Mouse (Mus musculus) olfactory bulb, adult 2 months (tissue): ENCODE results near the gene Prkcb. TPM values are rescaled to one million over a fixed set of nuclear protein-coding genes. Genes with fewer than 3 reads are reported as not detected.

Experiments used
- H3K27ac ChIP-seq: fragments of 200-500 bp; 2 replicates; pipeline ENCODE4 v1.5.1; 2012; ENCODE audit warnings: low read depth, low read length; ENCODE audit not compliant: insufficient read depth
- H3K4me1 ChIP-seq: fragments of 200-500 bp; 2 replicates; pipeline ENCODE4 v1.6.1; 2012; ENCODE audit warnings: low read length; ENCODE audit not compliant: control insufficient read depth, insufficient read depth
- H3K4me3 ChIP-seq: fragments of 200-500 bp; 2 replicates; pipeline ENCODE4 v1.5.1; 2012; ENCODE audit warnings: mild to moderate bottlenecking, low read depth, low read length, moderate library complexity; ENCODE audit not compliant: insufficient read depth
- CTCF ChIP-seq: fragments of 200-500 bp; IDR thresholded peaks from 2 replicates; pipeline ENCODE4 v1.5.1; 2012; ENCODE audit warnings: low read depth, mild to moderate bottlenecking, low read length, moderate library complexity; ENCODE audit not compliant: insufficient read depth
- POLR2A ChIP-seq: fragments of 200-500 bp; IDR thresholded peaks from 2 replicates; pipeline ENCODE4 v1.6.1; 2012; ENCODE audit warnings: mild to moderate bottlenecking, low read depth, low read length, moderate library complexity; ENCODE audit not compliant: insufficient read depth
- WGBS: fragments of 180-500 bp; shearing (Covaris S2); methylation state at CpG from one replicate; pipeline ENCODE4 v1.1.7; 2018; 5-methylcytosine and 5-hydroxymethylcytosine counted together
- polyA plus RNA-seq: library from polyadenylated mRNA; stranded (reverse); fragments of >200 nt; gene quantifications from 2 replicates; pipeline ENCODE4 v1.2.4, GENCODE M21; 2012; ENCODE audit warnings: low replicate concordance; ENCODE audit not compliant: missing spikeins, insufficient read depth, insufficient read length

Gene Prkcb
- polyA plus RNA-seq, 1 experiment, result 694 TPM

DNA sequence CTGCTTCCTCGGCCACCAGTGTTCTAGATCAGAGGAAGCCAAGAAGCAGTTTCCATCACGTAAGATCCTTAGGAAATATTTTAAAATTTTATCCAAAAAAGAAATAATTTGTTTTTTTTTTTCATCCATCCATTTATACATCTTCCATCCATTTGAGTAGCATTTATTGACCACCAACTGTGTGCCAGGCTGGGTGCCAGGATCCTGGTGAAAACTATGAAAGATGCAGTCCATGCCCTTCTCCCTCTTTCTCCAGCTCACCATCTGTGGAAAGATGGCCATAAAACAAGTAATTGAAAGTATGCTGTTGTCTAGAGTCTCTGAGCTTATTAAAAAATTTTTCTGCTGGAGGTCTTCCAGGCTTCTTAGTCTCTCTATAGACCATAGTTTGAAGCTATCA, 341.8 kb downstream of the Prkcb start:
- no peaks in the 10 kb centered on the region; the same call in 1 of the 2 replicates for H3K4me1 ChIP-seq
- TF ChIP-seq CTCF (no peak), POLR2A (no peak)
- 62% methylated on average over 2 of the region's 2 CpGs for WGBS

DNA sequence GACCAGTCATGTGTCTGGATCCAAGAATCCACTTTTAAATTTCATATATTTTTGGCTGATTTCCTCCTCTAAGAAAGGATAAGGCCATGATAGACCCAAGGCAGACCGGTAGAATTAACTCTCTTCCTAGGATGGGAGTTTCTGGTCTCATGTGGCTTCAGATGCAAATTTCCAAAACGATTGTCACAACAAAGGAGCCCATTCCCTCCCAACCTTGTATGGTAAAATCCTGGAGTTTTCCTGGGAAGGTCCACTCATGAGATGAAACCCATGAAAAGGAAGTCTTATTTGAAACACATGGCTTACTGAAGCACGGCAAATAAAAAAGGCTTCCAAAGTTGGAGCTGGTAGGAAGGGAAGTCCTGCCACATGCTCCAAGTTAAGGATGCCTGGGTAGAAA, 342.6 kb downstream of the Prkcb start:
- WGBS, result 72% methylated on average over 3 of the region's 3 CpGs
- TF ChIP-seq CTCF, result no peak
- no peak for TF ChIP-seq POLR2A
- Histone ChIP-seq H3K4me1 (no peaks in the 10 kb centered on the region; the same call in 1 of the 2 replicates), H3K27ac (no peak overlapping the region), H3K4me3 (no peak overlapping the region)

More for the DNA sequence above, 341.8 kb downstream of the Prkcb start:
- H3K27ac ChIP-seq, result no peak overlapping the region
- no peak overlapping the region for H3K4me3 ChIP-seq

DNA sequence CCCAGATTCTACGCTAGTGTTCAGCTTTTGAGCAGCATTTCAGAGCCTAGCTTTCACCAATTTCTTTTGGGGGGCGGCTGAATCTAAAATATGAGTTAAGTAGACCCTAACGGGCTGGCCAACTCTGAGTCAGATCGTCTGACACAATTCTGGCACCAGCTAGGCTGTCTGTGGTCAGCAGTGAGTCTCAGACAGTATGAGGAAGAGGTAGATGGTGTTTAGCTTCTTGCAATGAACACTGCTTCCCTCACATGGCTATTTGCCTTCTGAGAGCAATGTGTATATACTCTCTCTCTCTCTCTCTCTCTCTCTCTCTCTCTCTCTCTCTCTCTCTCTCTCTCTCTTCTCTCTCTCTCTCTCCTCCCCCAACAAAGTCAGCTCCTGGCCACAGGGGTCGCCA, 344.4 kb downstream of the Prkcb start:
- WGBS, result 81% methylated on average over 5 of the region's 5 CpGs
- TF ChIP-seq POLR2A (no peak), CTCF (no peak)
- no peaks in the 10 kb centered on the region for H3K4me1 ChIP-seq
- no peak overlapping the region for H3K27ac ChIP-seq
- H3K4me3 ChIP-seq, result no peak overlapping the region

DNA sequence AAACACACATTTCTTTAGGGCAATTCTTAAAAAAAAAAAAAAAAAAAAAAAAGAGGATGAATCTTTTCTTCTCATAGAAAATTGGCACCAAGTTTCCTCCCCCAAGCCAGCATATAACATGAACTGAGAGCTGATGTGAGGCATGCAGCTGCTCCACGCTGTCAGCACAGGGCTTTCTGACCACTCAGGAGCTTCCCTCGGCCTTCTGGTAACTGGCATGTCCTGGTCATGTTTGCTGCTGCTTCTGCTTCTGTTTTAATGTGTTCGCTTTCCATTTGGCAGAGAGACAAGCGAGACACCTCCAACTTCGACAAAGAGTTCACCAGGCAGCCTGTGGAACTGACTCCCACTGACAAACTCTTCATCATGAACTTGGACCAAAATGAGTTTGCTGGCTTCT, 344.9 kb downstream of the Prkcb start:
- no peak for TF ChIP-seq POLR2A
- TF ChIP-seq CTCF, result no peak
- Histone ChIP-seq H3K4me3 (no peak overlapping the region), H3K4me1 (no peaks in the 10 kb centered on the region), H3K27ac (no peak overlapping the region)
- WGBS, result 88% methylated on average over 5 of the region's 5 CpGs

DNA sequence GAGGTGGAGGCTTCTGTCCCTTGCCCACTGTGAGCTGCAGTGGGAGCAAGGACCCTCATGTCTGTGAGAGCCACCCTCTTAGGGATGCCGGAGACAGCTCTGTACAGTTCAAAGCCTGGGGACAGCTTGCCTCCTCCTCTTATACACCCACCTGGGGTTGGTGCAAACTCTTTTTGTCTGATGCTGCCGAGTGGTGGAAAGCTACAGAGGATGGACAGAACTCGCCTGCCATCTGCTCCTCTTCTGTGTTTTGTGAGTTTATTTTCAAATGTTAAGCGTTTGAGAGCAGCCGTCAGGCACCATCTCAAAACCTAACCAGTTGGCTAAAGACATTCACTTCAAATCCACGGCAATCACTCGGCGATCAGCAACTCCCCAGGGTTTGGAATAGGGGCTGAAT, 355.1 kb downstream of the Prkcb start:
- no peaks in the 10 kb centered on the region for H3K4me1 ChIP-seq
- H3K4me3 ChIP-seq, result no peak overlapping the region
- TF ChIP-seq POLR2A (no peak), CTCF (no peak)
- no peak overlapping the region for H3K27ac ChIP-seq
- 90% methylated on average over 8 of the region's 8 CpGs for WGBS

DNA sequence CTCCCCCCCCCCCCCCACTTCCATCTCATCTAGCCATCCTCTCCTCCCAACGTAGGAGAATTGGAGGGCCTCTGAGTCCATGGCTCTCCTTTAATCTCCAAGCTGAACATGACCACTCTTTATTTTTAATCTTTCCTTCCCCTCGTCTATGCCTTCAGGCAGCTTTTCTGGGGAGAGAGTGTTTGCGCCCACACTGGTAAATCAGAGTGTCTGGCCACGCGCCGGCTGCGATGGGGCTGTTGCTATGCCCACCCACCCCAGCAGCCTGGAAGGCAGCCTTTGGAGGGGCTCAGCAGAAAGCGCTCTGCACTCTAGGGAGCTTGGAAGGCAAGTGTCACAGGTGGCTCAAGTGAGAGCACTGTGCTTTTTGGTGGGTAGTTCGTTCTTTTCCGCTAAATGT, 360.8 kb downstream of the Prkcb start:
- no peak for TF ChIP-seq CTCF
- no peak for TF ChIP-seq POLR2A
- Histone ChIP-seq H3K4me3 (no peak overlapping the region), H3K27ac (no peak overlapping the region), H3K4me1 (no peaks in the 10 kb centered on the region; the same call in 1 of the 2 replicates)
- WGBS, result 80% methylated on average over 10 of the region's 10 CpGs

DNA sequence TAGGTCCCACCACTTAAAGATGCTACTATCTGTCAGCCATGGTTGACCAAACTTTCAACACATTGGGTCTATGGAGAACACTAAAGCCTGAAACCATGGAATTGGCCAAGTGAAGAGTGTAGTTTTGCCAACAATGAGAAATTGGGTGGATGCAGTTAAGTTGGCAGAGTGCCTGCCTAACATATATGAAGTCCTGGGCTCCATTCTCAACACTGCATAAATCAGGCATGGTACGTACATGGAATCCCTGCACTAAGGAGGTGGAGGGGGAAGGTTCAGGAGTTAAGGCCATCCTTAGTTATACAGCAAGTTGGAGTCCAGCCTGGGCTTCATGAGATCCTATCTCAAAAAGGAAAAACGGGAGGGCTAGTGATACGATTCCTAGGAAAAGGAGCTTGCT, 364.0 kb downstream of the Prkcb start:
- TF ChIP-seq CTCF, result no peak
- TF ChIP-seq POLR2A, result no peak
- WGBS, result 85% methylated on average over 3 of the region's 3 CpGs
- no peaks in the 10 kb centered on the region; the same call in 1 of the 2 replicates for H3K4me1 ChIP-seq
- no peak overlapping the region for H3K4me3 ChIP-seq
- no peak overlapping the region for H3K27ac ChIP-seq

DNA sequence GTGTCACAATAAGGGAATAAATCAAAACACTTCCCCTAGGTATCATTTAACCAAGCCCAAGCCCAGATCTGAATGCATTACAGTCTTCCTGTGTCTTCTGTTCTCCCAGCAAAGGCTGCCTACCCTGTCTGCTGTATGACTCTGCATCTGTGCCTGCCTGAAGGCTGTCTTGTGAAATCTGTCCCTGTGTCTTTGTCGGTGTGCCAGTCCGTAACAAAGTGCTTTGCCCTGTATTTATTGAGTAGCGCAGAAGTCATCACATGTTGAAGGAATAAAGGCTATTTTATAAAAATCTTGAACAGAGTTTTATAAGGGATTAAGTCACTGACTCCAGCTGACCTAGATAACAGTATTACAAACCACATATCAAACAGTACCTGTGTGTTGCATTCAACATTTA, 368.1 kb downstream of the Prkcb start:
- TF ChIP-seq CTCF (no peak), POLR2A (no peak)
- no peak overlapping the region for H3K27ac ChIP-seq
- no peak overlapping the region for H3K4me3 ChIP-seq
- no peaks in the 10 kb centered on the region; the same call in 1 of the 2 replicates for H3K4me1 ChIP-seq
- 92% methylated on average over 3 of the region's 3 CpGs for WGBS

DNA sequence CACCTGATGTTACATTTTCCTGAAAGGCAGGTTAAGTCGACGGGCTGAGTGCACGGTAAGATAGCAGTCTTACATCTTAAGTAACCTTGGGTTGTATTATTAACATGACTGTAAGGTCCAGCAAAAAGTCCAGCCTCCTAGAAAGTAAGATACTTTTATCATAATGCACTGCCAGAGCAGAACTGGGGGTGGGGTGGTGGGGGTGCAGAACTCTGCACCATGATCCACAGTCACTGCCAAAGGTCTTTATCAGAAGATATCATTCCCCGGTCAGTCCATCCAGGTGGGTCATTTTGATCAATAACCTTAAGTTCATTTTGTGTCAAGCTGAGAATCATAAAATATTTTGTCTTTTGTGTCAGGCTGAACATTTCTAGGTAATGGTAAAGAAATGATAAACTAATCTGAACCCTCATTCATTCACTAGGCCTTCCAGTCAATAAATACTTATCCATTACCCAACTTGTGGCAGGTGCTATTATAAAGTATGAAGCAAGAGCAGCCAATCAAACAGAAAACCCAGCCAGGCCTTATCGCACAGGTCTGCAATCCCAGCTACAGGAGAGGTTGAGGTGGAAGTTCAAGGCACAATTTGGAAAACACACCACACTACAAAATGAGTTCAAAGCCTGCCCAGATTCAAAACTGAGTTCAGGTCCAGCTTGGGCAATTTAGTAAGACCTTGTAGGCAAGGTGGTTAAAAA, 369.0 kb downstream of the Prkcb start:
- no peak overlapping the region for H3K4me3 ChIP-seq
- TF ChIP-seq POLR2A (no peak), CTCF (no peak)
- H3K4me1 ChIP-seq, result no peaks in the 10 kb centered on the region; the same call in 1 of the 2 replicates
- H3K27ac ChIP-seq, result no peak overlapping the region
- WGBS, result 96% methylated on average over 5 of the region's 5 CpGs
